Mouse (Mus musculus) embryonic fibroblast, embryonic 13.5 days (primary cell): ENCODE results near the gene Myh3.

ENCODE experiments used
- CTCF ChIP-seq: IDR thresholded peaks from 2 replicates; pipeline ENCODE4 v1.5.1; 2011; ENCODE audit warnings: mild to moderate bottlenecking, control low read depth, low read length, moderate library complexity, borderline replicate concordance; ENCODE audit not compliant: insufficient read depth
- POLR2A ChIP-seq: IDR thresholded peaks from 2 replicates; pipeline ENCODE4 v1.6.1; 2011; ENCODE audit warnings: low read depth, mild to moderate bottlenecking, control low read depth, low read length, moderate library complexity

DNA sequence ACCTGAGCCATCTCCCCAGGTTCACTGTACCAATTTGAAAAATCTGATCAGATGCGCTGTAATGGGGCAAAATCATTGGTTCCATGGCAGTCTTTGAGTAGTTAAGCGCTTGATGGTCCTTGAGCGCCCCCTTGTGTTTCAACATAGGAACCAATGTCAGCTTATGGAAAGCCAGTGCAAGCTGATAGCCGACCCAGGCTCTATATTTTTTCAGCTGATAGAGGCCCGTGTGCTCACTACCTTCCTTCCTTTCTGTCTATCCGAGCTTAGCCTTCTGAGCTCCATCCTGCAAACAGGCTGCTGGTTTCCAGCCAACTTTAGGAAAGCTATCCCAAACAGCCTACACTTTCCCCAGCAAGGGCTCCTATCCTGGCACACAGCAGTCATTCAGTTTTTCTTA, 7.4 kb downstream of the Myh3 start:
- no peak for TF ChIP-seq POLR2A
- no peak for TF ChIP-seq CTCF
